Mouse (Mus musculus) activated CD4-positive, CD25-positive, alpha-beta regulatory T cell, adult 4 months (primary cell): ENCODE data around the gene Rab44. TPM values are rescaled to one million over a fixed set of nuclear protein-coding genes. Genes with fewer than 3 reads are reported as not detected.
"Not testable (repeated sequence)": the region's sequence is repeated elsewhere in the genome, so short reads cannot be mapped to it uniquely, and the experiment has no call there.

ENCODE experiments used
- ATAC-seq: one replicate; pipeline ENCODE4 v1.8.0; 2017
- polyA plus RNA-seq, 2 experiments: library from polyadenylated mRNA; unstranded; fragments of 100-300 nt; shearing (Covaris generic); gene quantifications; one replicate each; pipeline ENCODE4 v1.2.1; 2017

Gene Rab44
- not detected for polyA plus RNA-seq

DNA sequence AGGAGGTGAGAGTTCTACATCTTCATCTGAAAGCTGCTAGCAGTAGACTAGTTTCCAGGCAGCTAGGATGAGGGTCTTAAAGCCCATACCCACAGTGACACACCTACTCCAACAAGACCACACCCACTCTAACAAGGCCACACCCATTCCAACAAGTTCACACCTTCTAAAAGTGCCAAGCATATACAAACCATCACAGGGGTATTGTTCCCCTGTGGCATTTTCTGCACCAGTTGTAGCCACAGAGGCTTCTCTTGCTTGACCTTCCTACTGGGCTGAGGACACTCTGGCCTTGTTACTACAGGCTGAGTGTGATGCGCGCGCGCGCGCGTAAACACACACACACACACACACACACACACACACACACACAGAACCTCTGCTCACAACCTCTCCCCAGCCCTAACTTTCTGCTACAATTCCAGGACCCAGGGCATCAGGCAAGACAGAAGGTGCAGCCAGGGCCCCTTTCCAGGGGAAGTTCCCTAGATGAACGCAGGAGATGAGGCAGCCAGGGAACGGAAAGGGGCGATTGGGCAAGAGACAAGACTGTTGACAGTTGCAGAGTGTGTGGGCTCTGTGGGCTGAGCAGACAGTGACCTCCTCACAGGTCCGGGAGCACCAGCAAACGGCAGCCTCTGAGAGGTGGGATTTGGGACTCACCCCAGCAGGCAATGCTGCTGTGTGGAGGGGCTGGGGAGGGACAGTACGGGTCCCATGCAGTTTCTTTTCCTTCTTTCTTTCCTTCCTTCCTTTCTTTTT is at the start of gene Rab44:
Rab44 (plus strand) TSS at position 555 of the 762 bp plus-strand sequence.
- no peak for ATAC-seq

- no peak for ATAC-seq
These were observed 48.6 kb upstream of the Rab44 start for GRCm38 (mm10) chr17:29065245-29065940.

- ATAC-seq: peak; percentile 36
These were observed 48.0 kb upstream of the Rab44 start for GRCm38 (mm10) chr17:29065971-29066370.

GRCm38 (mm10) chr17:29067416-29067815 is 46.5 kb upstream of the Rab44 start:
- not testable (repeated sequence) for ATAC-seq

DNA sequence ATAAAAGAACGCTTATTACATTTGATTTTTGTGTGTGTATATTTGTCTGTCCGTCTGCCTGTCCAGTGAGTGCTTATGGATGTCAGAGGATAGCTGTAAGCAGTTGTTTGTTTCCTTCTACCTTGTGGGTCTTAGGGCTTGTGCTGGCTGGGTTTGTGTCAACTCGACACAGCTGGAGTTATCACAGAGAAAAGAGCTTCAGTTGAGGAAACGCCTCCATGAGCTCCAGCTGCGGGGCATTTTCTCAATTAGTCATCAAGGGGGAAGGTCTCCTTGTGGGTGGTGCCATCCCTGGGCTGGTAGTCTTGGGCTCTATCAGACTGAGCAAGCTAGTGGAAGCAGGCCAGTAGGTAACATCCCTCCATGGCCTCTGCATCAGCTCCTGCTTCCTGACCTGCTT is 46.1 kb upstream of the Rab44 start:
- no peak for ATAC-seq

DNA sequence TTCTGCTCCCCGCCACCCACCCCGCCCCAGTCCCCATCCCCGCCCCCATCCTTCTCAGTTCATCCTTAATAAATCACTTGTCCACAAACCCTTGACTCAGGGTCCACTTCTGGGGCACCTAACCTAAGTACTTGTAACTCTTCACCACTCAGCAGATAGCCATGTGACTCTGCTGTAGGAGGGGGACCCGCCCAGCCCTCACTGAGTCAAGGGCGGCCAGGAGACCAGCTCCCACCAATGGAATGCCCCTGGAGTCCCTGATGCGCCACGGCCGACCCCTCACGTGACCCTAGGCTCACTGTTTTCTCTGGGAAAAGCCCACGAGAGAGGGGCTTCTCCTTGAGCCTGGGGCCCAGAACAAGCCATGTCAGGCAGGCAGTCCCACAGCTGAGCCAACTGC is 44.9 kb upstream of the Rab44 start:
- no peak for ATAC-seq

DNA sequence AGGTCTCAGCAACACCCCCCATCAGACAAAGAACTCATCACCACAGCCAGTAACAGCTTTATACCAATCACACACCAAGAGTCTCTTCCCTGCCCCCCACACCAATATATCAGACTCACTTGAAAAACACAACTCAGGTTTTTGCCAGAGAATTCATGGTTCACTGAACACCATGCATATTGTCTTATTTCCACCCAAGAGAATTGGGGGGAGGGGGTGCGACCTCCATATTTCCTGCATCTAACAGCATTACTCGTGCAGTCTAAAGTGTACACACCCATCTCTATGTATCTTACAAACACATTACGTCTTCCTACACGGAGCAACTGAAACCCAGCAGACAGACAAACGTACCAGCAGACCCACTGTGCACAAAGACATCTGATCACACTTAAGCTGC is 42.1 kb upstream of the Rab44 start:
- ATAC-seq: no peak

DNA sequence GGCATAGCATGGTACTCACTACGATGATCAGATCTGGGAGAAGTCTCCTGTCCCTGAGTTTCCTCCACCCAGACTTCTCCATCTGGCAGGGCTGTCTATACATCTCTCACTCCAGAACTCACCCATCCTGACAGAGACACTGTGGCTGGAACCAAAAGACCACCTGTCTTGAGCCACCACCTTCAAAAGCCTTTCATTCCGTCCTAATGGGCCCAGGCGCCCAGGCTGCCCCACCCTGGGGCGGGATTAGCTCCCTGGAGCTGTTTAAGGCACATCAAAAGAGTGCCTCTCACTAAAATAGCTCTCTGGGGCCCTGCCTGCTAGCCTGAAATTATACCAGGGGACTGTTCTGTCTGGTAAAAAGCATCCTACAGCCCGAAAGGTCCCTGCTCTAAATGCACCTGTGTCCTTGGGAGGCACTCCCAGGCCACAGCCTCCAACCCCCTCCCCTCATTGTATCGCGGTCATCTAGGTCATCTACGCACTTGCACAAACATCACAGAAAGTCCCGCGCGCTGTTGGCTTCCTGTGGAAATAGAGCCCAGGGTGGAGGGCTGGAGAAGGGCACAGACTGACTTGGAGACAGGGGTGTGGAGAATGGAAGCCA is 41.1 kb upstream of the Rab44 start:
- ATAC-seq: no peak

DNA sequence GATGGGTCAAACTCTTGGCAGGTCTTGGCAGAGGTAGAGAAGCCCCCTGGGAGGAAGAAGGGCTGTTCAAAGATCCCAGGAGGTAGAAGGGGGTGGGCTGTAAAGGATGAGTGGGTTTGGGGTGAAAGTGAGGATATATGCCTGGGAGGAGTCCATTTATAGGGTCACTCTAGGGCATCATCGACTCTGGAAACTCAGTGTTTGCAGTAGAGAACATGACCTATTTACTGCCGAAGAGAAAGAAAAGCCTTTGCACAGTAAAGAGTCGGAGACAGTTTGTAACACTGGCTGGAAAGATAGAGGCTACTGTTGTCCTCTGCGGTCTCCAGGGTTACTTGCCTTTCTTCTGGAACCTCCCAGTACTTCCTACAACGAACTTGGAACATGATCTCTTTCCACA is 40.6 kb upstream of the Rab44 start:
- no peak for ATAC-seq

- no peak for ATAC-seq
These were observed 39.9 kb upstream of the Rab44 start for GRCm38 (mm10) chr17:29074085-29074484.

- no peak for ATAC-seq
These were observed 37.7 kb upstream of the Rab44 start for GRCm38 (mm10) chr17:29076235-29076634.

- no peak for ATAC-seq
These were observed 36.0 kb upstream of the Rab44 start for GRCm38 (mm10) chr17:29077786-29078509.

DNA sequence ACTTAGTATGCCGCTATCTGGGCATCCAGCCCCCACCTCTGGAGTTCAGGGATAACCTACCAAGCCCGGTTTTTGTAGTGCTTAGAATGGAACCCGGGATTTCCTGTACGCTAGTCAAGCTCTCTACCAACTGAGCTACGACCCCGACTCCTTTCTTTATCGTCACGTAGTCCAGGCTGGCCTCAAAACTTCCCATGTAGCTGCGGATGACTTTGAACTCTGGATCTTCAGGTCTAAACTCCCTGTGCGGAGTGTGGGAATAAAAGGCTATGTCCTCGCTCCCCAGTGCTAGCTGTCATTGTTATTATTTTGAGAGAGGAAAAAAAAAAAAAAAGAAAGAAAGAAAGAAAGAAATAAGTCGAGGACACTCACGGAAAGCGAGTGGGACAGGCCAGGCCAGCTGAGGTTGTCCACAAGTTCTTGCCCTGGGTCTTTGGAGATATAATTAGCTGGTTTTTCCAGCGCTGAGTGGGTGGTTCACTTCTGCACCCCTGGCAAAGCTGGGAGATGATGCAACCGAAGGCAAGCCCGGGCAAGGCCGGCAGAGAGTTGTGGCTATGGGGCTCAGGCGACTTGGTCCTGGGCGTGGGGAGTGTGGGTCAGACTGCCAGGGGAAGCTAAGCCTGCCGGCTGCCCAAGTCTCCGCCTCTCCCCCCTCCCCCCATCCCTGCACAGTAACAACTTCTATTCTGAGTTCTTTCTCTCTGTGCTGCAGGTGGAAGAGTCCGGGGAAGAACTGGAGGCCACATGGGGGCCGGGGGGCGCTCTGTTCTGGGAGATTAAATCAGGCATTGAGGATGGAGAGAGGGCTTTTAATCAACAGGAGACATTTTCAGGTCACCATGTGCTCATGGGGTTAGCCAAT is 35.2 kb upstream of the Rab44 start:
- ATAC-seq: peak; percentile 20

GRCm38 (mm10) chr17:29080758-29081617 is 33.0 kb upstream of the Rab44 start:
- ATAC-seq: no peak

- peak; percentile 78 for ATAC-seq
These were observed 32.1 kb upstream of the Rab44 start for GRCm38 (mm10) chr17:29081618-29082381.

DNA sequence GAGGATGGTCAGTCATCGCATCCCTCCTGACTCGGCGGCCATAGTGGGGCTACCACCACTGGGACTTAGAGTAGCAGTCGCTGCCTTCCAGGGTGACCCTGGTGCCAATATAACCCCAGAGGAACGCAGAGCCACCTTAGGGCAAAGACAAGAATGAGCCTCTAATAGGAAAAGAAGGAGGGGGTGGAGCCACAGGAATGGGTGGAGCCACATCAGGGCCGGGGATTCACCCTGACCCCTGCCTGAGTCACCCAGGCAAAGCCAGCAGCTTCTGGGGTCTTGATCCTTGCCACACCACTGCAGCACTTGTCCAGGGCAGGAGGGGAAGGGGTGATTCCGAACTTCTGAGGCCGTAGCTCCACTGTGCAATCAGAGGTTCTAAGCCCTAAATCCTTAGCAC is 30.4 kb upstream of the Rab44 start:
- ATAC-seq: no peak

DNA sequence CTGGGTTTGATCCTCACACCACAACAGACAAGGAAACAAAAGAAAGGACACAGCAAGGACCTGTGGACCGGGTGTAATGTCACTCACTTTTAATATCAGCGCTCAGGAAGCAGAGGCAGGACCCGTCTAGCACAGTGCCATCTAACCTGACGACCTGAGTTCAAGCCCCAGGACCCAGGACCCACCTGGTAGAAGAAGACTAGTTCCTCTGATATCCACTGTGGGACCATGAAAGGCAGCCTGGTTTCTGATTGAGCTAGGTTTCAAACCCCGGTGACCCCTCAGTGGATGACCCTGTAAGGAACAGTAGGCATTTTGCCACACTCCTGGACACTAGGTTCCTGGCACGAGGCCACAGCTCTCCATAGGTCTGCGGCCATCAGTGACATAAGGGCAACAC is 29.3 kb upstream of the Rab44 start:
- no peak for ATAC-seq

GRCm38 (mm10) chr17:29085266-29085665 is 28.7 kb upstream of the Rab44 start:
- no peak for ATAC-seq

DNA sequence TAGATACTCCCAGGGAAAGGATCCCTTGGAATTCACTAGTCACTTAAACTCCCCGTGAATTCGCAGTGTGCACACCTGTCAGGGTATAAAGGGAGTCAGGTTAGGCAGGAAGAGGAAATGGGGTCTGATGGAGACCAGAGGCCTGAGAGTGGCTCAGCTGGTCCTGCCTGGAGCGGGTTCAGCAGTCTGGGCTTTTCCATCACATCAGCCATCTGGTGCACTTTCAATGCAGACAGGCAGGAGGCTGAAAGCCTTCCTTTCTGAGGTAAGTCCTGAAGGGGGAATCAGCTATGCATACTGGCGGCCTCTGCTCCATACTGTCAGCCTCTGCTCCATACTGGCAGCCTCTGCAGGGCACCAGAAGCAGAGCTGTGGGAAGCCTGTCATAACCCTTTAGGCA is 27.0 kb upstream of the Rab44 start:
- no peak for ATAC-seq

- no peak for ATAC-seq
These were observed 23.2 kb upstream of the Rab44 start, which contains the start of gene Cdkn1a for GRCm38 (mm10) chr17:29090776-29091175. Gene Cdkn1a, plus strand, starts transcription at chr17:29090976.
